Mouse (Mus musculus) bone marrow, adult 2 months (tissue): ENCODE data around the gene Gpr3. TPM values are rescaled to one million over a fixed set of nuclear protein-coding genes. Genes with fewer than 3 reads are reported as not detected.

Experiments used
- H3K27ac ChIP-seq: fragments of 200-500 bp; 2 replicates; pipeline ENCODE4 v1.5.1; 2012; ENCODE audit warnings: low read depth, mild to moderate bottlenecking, control low read depth, inconsistent platforms, low read length; ENCODE audit not compliant: control insufficient read depth, poor library complexity, insufficient read depth
- H3K4me1 ChIP-seq: fragments of 200-500 bp; 2 replicates; pipeline ENCODE4 v1.6.1; 2011; ENCODE audit warnings: low read length; ENCODE audit not compliant: control insufficient read depth, insufficient read depth
- H3K4me3 ChIP-seq: fragments of 200-500 bp; replicated peaks from 2 replicates; pipeline ENCODE3; 2011; ENCODE audit warnings: mild to moderate bottlenecking, low read depth, low read length, control low read depth; ENCODE audit not compliant: control insufficient read depth
- CTCF ChIP-seq: fragments of 200-500 bp; IDR thresholded peaks from 2 replicates; pipeline ENCODE4 v1.5.1; 2011; ENCODE audit warnings: low read length, control low read depth; ENCODE audit not compliant: control insufficient read depth, insufficient read depth
- POLR2A ChIP-seq: fragments of 200-500 bp; IDR thresholded peaks from 2 replicates; pipeline ENCODE4 v1.6.1; 2011; ENCODE audit warnings: low read depth, mild to moderate bottlenecking, control low read depth, low read length, borderline replicate concordance; ENCODE audit not compliant: control insufficient read depth
- WGBS: fragments of 180-500 bp; shearing (Covaris S2); methylation state at CpG from one replicate; pipeline ENCODE4 v1.1.7; 2018; 5-methylcytosine and 5-hydroxymethylcytosine counted together
- polyA plus RNA-seq: library from polyadenylated mRNA; stranded (reverse); fragments of >200 nt; gene quantifications from 2 replicates; pipeline ENCODE4 v1.2.4, GENCODE M21; 2011; ENCODE audit warnings: low replicate concordance; ENCODE audit not compliant: missing spikeins, insufficient read depth, insufficient read length

Gpr3 gene
- polyA plus RNA-seq, 1 experiment, result not detected

GRCm38 (mm10) chr4:133226073-133226472 lies 13.7 kb upstream of the Gpr3 start:
- H3K4me1 ChIP-seq, result no peaks in the 10 kb centered on the region
- 77% methylated on average over 10 of the region's 10 CpGs for WGBS
- H3K27ac ChIP-seq, result no peak overlapping the region
- no peak overlapping the region for H3K4me3 ChIP-seq
- no peak for TF ChIP-seq POLR2A
- TF ChIP-seq CTCF, result no peak

GRCm38 (mm10) chr4:133223875-133224274 lies 11.5 kb upstream of the Gpr3 start:
- 75% methylated on average over 5 of the region's 5 CpGs for WGBS
- Histone ChIP-seq H3K27ac (no peak overlapping the region), H3K4me3 (no peak overlapping the region), H3K4me1 (no peaks in the 10 kb centered on the region)
- TF ChIP-seq POLR2A, result no peak
- no peak for TF ChIP-seq CTCF

DNA sequence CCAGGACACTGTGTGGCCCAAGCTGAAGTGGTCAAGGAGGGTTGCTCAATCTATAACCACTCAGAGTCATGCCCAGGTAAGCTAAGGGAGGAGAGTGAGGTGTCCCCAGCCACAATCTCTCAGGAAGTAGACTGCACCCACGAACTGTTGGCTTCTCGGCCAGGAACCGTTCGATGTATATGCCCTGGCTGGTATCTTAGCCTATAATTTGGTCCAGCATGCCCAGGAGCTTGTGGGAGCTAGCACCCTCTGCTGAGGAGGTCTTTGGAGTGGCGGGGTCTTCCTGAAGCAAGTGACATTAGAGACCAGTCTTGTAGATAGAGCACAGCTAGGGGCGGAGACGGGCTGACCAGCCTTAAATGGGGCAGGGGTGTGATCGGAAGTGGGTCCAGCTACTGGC lies 9.4 kb upstream of the Gpr3 start:
- whole genome bisulfite sequencing, result 73% methylated on average over 8 of the region's 8 CpGs
- no peak overlapping the region for H3K27ac ChIP-seq

DNA sequence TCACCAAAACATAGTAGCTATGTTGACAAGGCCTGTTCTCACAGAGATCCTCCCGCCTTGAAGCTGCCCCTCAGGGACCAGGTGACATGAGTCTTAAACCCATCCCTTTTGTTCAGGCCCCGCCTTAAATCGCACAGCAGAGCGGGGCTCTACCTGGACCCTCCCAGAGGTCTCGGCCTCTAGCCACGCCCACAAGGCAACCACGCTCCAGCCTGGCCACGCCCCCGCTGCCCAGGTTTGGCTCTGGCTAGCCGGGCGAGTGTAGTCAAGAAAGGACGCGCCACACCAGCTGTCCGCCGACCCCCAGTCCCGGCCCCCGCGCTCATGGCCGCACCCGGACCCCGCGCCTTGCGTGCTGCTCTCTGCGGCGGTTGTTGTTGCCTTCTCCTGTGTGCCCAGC lies 8.3 kb upstream of the Gpr3 start:
- H3K4me3 ChIP-seq, result no peak overlapping the region

More for the DNA sequence above, 9.4 kb upstream of the Gpr3 start:
- TF ChIP-seq POLR2A (no peak), CTCF (no peak)
- Histone ChIP-seq H3K4me3 (no peak overlapping the region), H3K4me1 (no peaks in the 10 kb centered on the region)

GRCm38 (mm10) chr4:133218745-133219144 lies 6.4 kb upstream of the Gpr3 start:
- H3K27ac ChIP-seq, result no peak overlapping the region
- H3K4me1 ChIP-seq, result no peaks in the 10 kb centered on the region
- H3K4me3 ChIP-seq, result no peak overlapping the region
- no peak for TF ChIP-seq POLR2A
- TF ChIP-seq CTCF, result no peak
- 71% methylated on average over 3 of the region's 3 CpGs for WGBS

More for the DNA sequence above, 8.3 kb upstream of the Gpr3 start:
- TF ChIP-seq POLR2A (no peak), CTCF (no peak)
- no peak overlapping the region for H3K27ac ChIP-seq
- 30% methylated on average over 25 of the region's 25 CpGs for WGBS
- no peaks in the 10 kb centered on the region for H3K4me1 ChIP-seq

- no peak for TF ChIP-seq POLR2A
- peak; percentile 83 for TF ChIP-seq CTCF
- H3K4me3 ChIP-seq, result no peak overlapping the region
- no peak overlapping the region for H3K27ac ChIP-seq
- 14% methylated on average over 5 of the region's 5 CpGs for WGBS
- H3K4me1 ChIP-seq, result peaks cover 3% of the 10 kb centered on the region
Measured at GRCm38 (mm10) chr4:133217641-133218040, 5.3 kb upstream of the Gpr3 start.

DNA sequence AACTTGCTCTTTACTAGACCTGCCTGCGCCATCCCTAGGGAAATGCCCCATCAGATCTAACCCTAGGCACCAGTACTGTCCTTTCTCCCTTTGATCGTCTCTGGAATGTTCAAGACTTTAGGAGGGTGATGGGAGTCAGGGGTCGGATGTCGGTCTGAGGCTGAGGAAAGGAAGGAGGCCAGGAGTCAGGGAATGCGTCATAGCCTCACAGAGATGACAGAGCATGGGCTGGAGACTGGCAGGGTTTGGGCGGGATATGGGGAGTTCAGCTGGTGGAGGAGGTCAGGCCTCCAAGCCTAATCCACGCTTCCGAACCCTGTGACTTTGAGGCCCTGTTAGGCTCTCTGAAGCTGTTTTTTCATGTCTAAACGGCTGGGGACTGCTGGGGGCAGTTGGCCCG lies 1.3 kb upstream of the Gpr3 start:
- H3K4me3 ChIP-seq, result no peak overlapping the region
- H3K4me1 ChIP-seq, result peaks cover 3% of the 10 kb centered on the region
- H3K27ac ChIP-seq, result no peak overlapping the region
- WGBS, result 65% methylated on average over 10 of the region's 10 CpGs
- TF ChIP-seq CTCF (no peak), POLR2A (no peak)

GRCm38 (mm10) chr4:133213268-133213590 lies 893 bp upstream of the Gpr3 start:
- TF ChIP-seq CTCF, result no peak
- TF ChIP-seq POLR2A, result no peak
- Histone ChIP-seq H3K4me1 (peaks cover 3% of the 10 kb centered on the region), H3K27ac (no peak overlapping the region), H3K4me3 (no peak overlapping the region)
- 9% methylated on average over 9 of the region's 9 CpGs for WGBS

DNA sequence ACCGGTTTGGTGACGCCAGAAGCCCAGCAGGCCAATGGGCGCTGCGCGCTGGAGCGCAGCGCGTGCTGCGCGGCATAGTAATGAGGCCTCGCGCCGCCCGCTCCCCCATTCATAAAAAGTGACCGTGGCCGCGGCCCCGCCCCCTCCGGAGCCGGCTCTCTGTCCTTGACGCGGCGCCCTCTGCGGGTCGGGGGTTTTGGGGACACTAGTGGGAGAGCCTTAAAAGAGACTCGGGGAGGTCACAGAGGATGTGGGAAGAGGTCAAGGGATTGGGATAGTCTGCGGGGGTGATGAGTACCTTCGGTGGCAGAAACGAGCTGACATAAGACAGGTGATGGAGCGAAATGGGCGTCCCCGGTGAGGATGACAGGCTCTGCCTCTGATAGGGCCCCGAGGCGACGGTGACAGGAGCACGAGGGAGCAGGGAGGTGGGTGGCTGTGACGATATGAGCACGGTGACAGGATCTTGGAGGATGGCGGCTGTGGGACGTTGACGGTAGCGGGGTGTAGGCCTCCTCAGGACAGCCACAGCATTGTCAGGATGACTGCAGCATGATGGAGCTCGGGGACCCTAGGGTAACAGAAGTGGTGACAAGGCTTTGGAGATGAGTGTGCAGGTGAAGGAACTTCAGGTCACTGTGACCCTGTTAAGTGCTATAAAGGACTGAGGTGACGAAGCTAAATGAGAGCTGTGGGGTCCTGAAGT lies 379 bp upstream of the Gpr3 start:
- H3K27ac ChIP-seq, result no peak overlapping the region
- H3K4me3 ChIP-seq, result no peak overlapping the region
- H3K4me1 ChIP-seq, result peaks cover 3% of the 10 kb centered on the region
- WGBS, result 2% methylated on average over 44 of the region's 44 CpGs
- no peak for TF ChIP-seq CTCF
- no peak for TF ChIP-seq POLR2A
